Mouse (Mus musculus) adrenal gland, adult (tissue): ENCODE data around the gene Ddo.

Source experiments
- DNase-seq, 2 experiments: peaks; one replicate each; pipeline ENCODE4 v3.0.0; 2022 to 2023; ENCODE audit warnings: low spot score in 1 of 2; ENCODE audit not compliant: inconsistent age in 2 of 2

Gene Ddo

DNA sequence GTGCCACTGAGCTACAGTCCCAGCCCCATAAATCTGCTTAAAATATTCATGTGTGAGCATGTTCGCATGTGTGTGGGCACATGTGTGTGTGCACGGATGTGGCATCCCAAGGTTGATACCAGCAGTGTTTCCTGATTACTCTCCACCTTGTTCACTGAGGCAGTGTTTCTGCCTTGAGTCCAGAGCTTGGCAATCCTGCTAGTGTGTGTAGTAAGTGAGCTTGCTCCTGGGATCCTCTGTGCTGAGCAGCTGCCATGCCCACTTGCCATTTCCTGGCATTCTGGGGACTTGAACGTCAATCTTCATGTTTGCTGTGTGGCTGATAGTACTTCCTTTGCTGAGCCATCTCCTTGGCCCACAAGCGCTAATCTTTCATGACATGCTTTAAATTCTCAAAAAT is 85.3 kb downstream of the Ddo start:
- peak in 1 of 2 experiments; percentile 49 for DNase-seq

DNA sequence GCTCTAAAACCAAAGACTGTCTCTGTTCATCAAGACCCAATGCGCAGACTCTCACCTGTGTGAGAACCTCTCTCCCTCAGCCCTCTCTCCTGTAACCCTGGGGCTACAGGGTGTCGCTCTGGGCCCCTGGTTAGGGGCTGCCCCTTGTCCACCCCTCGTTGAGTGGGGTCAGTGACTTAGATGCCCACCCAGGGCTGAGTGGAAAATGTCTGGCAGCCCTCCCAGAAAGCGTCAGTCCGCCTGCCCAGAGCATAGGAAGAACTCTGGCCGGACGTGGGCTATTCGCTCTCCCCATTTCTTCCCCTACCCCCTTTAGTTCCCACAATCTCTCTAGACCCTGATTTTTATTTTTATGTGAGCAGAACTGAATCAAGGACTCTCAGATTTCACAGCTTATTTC is 86.5 kb downstream of the Ddo start:
- no peak for DNase-seq

DNA sequence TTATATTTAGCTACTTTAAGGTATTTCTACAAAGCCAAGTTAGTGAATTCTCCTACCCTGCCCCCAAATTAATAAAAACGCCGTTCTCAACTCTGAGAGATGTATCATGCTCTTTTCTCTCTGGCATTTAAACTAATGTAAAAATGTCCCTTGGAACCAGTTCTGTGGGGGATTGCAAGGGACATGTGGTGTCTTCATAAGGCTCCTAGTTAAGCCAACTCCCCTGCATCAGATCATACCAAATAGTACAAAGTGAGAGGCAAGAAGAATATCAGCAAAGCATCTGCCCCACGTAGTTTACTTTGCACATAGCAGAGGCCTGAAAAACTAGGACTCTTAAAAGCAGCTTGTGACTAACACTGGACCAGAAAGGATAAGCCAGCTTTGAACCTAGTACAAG is 86.9 kb downstream of the Ddo start:
- DNase-seq = no peak

DNA sequence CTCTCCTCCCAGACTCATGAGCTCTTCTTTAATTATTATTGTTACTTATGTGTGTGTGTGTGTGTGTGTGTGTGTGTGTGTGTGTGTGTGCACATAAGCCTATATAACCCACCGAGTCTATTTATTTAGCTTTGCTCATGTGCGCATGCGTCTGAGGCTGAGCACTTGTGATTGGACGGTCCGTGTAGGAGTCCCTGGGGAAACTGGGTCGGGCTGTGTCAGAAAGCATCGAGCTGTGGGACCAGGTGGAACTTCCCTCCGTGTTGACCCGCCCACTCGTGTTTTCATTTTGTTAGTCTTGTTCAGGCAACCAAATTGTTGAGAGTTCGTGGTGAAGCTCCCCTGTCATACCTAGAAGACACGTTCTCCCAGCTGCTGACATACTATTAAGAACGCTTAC is 88.6 kb downstream of the Ddo start:
- peak in 1 of 2 experiments; percentile 11 for DNase-seq

DNA sequence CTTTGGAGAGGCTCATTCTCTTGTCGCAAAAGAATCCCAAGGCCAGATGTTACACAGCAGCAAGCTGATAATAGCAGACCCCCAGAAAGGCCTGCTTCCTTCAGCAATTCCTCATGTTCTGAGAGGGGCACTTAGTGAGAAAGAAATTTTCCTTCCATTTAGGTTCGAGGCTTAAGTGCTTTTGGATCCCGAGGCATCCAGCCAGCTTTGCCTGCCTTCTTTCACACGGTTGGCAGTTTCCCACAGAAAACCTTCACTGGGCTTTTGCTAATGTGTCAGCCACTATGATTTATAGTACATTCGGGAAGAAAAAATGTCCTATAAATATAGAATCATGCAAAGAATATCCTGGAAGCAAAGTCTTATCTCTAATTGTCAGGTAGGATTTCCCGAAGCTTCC is 89.3 kb downstream of the Ddo start:
- peak in 1 of 2 experiments; percentile 67 for DNase-seq

DNA sequence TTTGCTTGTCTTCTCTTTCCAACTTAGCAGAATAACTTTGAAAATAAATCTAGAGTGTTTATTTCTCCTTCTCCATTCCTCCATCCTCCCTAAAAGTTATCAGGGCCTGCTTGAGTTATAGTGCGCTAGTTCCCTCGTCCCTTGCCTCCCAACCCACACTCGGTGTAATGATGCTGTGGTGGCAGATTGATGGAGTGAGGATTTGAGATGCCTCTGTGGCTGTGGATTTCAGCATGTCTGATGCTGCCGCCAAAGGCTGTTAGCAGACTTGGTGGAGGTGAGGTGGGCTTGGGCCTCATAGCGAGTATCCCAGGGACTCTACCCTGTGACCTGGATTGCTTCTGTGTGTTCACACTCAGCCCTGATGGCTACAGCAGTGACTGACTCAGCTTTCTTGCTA is 91.1 kb downstream of the Ddo start:
- no peak for DNase-seq

DNA sequence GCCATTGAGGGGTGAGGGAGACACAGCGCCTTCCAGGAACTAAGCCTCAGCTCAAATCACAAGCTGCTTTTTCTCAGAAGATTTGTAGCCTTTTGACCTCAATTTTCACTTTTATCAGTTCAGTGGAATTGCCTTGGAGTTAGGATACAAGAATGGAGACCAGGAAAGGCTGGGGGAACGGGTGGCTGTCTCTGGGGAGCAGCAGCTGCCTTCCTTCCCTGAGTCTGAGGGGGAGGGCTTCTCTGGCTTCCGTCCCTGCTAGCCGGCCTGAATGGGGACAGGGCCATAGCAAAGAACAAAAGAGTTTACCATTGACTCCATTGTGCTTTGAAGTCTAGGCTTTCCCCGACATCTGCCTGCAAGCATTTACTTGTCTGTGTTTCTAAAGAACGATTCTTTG is 94.5 kb downstream of the Ddo start:
- DNase-seq = no peak

DNA sequence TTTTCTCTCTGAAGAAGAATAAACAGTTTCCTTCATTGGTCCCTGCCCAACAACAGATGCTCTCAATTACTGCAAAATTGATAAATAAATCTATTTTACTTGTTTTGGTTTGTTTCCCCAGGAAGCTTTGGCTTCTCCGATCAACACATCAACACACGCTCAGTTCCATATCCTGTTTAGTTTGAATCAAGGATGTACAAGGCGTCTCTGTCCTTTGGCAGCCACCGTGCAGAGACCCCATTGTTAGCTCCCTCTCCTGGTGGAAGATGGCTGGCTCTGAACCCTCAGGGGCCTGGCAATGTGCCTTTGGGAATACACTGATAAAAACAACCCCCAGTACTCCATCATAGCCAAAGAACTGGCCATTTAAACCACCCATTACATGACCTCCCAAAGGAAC is 95.3 kb downstream of the Ddo start:
- peak in 1 of 2 experiments; percentile 46 for DNase-seq

DNA sequence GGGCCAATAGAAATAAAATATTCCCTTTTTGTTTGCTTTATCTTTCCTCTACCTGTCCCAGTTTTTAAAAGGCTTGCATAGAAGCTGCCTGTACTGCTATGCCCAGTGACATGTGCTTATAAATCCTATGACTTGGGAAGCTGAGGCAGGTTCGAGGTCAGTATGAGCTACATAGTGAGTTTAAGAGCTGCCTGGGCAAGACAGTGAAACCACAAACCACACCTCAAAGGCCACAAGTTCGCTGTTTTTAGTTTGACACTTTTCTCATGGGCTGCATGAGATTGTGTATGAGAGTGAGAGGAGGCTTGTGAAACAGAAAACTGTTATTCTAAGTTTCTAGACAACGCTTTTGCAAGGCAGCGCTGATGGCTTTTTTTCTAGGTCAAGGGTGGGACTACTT is 95.7 kb downstream of the Ddo start:
- DNase-seq = peak in 1 of 2 experiments; percentile 67

DNA sequence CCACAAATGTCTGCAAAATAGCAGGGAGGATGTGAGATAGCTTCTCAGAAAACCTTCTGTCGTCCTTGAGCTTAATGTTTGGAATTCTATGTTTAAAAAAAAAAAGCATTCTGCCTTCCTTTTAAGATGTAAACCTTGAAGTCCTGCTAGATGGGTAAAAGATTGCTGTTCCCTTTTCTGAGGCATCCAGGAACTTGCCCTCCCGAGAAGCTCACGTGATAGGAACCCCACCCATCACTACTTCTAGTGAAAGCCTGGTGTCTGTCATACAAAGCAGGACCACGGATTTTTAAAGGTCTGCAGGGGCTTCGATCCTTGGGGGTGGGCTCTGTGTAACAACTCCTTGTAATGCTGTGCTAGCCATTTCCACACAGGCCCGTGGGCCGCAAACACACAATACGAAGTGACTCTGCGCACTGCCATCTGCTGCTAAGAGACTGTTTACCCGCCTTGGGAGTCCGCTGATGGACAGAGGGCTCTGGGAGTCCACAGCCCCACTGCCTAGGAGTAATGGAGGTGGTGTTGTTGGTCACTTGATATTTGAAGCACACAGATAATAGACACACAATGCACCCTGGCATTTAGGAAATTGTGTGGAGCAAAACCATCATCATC is 96.6 kb downstream of the Ddo start:
- DNase-seq = no peak

DNA sequence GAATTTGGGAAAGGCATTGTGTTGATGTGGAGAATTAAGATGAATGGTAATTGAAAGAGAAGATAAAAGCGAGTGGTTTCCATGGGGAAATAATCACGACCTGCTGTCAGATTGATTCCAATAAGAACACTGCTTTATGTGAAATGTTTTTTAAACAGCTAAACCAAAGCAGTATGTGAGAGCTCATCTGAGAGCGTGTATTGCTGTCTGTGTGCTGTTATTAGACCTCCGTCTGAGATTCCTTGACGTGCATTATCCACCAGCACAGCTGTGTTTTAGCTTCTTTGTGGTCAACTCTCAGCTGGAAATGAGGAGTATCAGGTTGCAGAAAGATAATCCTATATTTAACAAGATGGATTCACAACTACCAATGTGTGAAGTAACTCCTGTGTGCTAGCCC is 97.2 kb downstream of the Ddo start:
- no peak for DNase-seq

DNA sequence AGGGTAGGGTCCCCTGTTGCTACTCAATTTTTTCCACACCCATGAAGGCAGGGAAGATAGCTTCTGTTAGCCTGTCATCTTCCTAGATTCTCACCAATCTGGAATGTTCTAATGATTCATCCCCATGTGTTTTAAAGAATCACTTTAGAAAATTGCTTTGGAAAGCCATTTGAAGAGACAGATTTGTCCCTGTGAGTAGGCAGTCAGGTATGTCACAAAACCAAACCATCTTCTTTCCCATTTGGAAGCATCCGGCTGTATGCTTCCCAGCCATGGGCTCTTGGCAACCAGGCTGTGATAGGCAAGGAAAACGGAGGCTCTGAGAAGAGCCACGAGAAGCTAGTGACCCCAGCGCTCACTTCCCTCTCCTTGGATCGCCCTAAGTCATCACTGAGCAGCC is 100.4 kb downstream of the Ddo start:
- DNase-seq = no peak
